Mouse (Mus musculus) lung, adult 2 months (tissue): Measurements from ENCODE around the gene Dgka.
A peak's percentile ranks its signal among the peaks of the same experiment; 100 is the strongest.

Experiments
- CTCF ChIP-seq: fragments of 200-500 bp; IDR thresholded peaks from 2 replicates; pipeline ENCODE4 v1.5.1; 2011; ENCODE audit warnings: mild to moderate bottlenecking, low read length, control low read depth; ENCODE audit not compliant: insufficient read depth
- POLR2A ChIP-seq: fragments of 200-500 bp; IDR thresholded peaks from 2 replicates; pipeline ENCODE4 v1.6.1; 2011; ENCODE audit warnings: low read depth, mild to moderate bottlenecking, control low read depth, low read length, borderline replicate concordance; ENCODE audit errors: extremely low read depth

GRCm38 (mm10) chr10:128779011-128779795 lies 34.5 kb upstream of the Dgka start:
- no peak for TF ChIP-seq CTCF
- TF ChIP-seq POLR2A: peak; percentile 58; the same call in 1 of the 2 replicates
